Mouse (Mus musculus) hindbrain, postnatal 0 days (tissue): ENCODE data around the gene Robo1. TPM values are rescaled to one million over a fixed set of nuclear protein-coding genes. Genes with fewer than 3 reads are reported as not detected.

Experiments used
- ATAC-seq: fragments of 200-750 bp; cut with Nextera tagmentation; 2 replicates; pipeline ENCODE4 v1.8.0; 2017; ENCODE audit warnings: mild to moderate bottlenecking, moderate TSS enrichment, moderate library complexity
- DNase-seq: peaks from one replicate; pipeline ENCODE4 v3.0.0-alpha.2; 2015; ENCODE audit warnings: low spot score
- H3K27ac ChIP-seq: fragments of 300-500 bp; sonication (generic); 2 replicates; pipeline ENCODE4 v1.5.1; 2014; ENCODE audit warnings: mild to moderate bottlenecking
- H3K27me3 ChIP-seq: fragments of 300-500 bp; sonication (generic); 2 replicates; pipeline ENCODE4 v1.6.1; 2014; ENCODE audit warnings: low read length, mixed read lengths; ENCODE audit not compliant: insufficient read depth
- H3K36me3 ChIP-seq: fragments of 300-500 bp; sonication (generic); 2 replicates; pipeline ENCODE4 v1.6.1; 2014; ENCODE audit warnings: low read length, mixed read lengths; ENCODE audit not compliant: insufficient read depth
- H3K4me1 ChIP-seq: fragments of 300-500 bp; sonication (generic); 2 replicates; pipeline ENCODE4 v1.6.1; 2014; ENCODE audit warnings: antibody characterized with exemption, low read length, mixed read lengths; ENCODE audit not compliant: insufficient read depth
- H3K4me2 ChIP-seq: fragments of 300-500 bp; sonication (generic); 2 replicates; pipeline ENCODE4 v1.6.1; 2014; ENCODE audit warnings: low read depth, mild to moderate bottlenecking, low read length, moderate library complexity, mixed read lengths
- H3K4me3 ChIP-seq: fragments of 300-500 bp; sonication (generic); 2 replicates; pipeline ENCODE4 v1.5.1; 2014; ENCODE audit warnings: low read length
- H3K9ac ChIP-seq: fragments of 300-500 bp; sonication (generic); replicated peaks from 2 replicates; pipeline ENCODE4 v1.6.1; 2014; ENCODE audit warnings: mild to moderate bottlenecking, low read length, moderate library complexity, mixed read lengths
- H3K9me3 ChIP-seq: fragments of 300-500 bp; sonication (generic); 2 replicates; pipeline ENCODE4 v1.6.1; 2016; ENCODE audit warnings: low read length, mixed read lengths
- CTCF ChIP-seq: IDR thresholded peaks from 2 replicates; pipeline ENCODE4 v1.5.1; 2016; ENCODE audit warnings: antibody characterized with exemption, control low read depth, low read depth
- WGBS: fragments of 180-500 bp; shearing (Covaris S2); extraction: QIAGEN DNeasy Blood & Tissue Kit; methylation state at CpG from one replicate; pipeline ENCODE4 v1.1.7; 2014; 5-methylcytosine and 5-hydroxymethylcytosine counted together
- polyA plus RNA-seq: library from polyadenylated mRNA; unstranded; fragments of >200 nt; fragmentation: Nextera tagmentation; extraction: Ambion mirVana; gene quantifications from 2 replicates; pipeline ENCODE4 v1.2.1, GENCODE M21; 2015
- total RNA-seq: library from RNA; depleted of rRNA; stranded (reverse); fragments of >200 nt; gene quantifications from 2 replicates; pipeline ENCODE4 v1.2.3, GENCODE M21; 2014

The Robo1 gene
- total and polyA plus RNA-seq, 2 experiments from 2014 or later = 20.4 to 57.9 TPM

GRCm38 (mm10) chr16:73005831-73006230 is 697.7 kb downstream of the Robo1 start:
- ATAC-seq (no peak), DNase-seq (no peak)
- H3K4me1 ChIP-seq = no peaks in the 10 kb centered on the region
- no peak overlapping the region for H3K4me2 ChIP-seq
- TF ChIP-seq CTCF = no peak
- no peaks in the 10 kb centered on the region for H3K27me3 ChIP-seq
- H3K36me3 ChIP-seq = no peaks in the 10 kb centered on the region
- H3K9ac ChIP-seq = no peak overlapping the region
- H3K4me3 ChIP-seq = no peak overlapping the region
- whole genome bisulfite sequencing = 64% methylated on average over 4 of the region's 4 CpGs
- H3K27ac ChIP-seq = no peak overlapping the region
- no peaks in the 10 kb centered on the region for H3K9me3 ChIP-seq

GRCm38 (mm10) chr16:73007434-73007833 is 699.3 kb downstream of the Robo1 start:
- no peak for DNase-seq
- no peaks in the 10 kb centered on the region for H3K9me3 ChIP-seq
- ATAC-seq = no peak
- H3K27me3 ChIP-seq = no peaks in the 10 kb centered on the region
- H3K9ac ChIP-seq = no peak overlapping the region
- H3K4me2 ChIP-seq = no peak overlapping the region
- no peak overlapping the region for H3K4me3 ChIP-seq
- TF ChIP-seq CTCF = no peak
- no peaks in the 10 kb centered on the region for H3K36me3 ChIP-seq
- 44% methylated on average over 8 of the region's 8 CpGs for WGBS
- H3K4me1 ChIP-seq = no peaks in the 10 kb centered on the region
- no peak overlapping the region for H3K27ac ChIP-seq

- Histone ChIP-seq H3K4me2 (no peak overlapping the region), H3K9ac (no peak overlapping the region), H3K9me3 (no peaks in the 10 kb centered on the region), H3K36me3 (no peaks in the 10 kb centered on the region), H3K27me3 (no peaks in the 10 kb centered on the region), H3K4me3 (no peak overlapping the region), H3K4me1 (no peaks in the 10 kb centered on the region), H3K27ac (no peak overlapping the region)
- 64% methylated on average over 7 of the region's 7 CpGs for WGBS
- DNase-seq = no peak
- no peak for ATAC-seq
- no peak for TF ChIP-seq CTCF
Measured at GRCm38 (mm10) chr16:73011313-73011712, 703.2 kb downstream of the Robo1 start.

GRCm38 (mm10) chr16:73012926-73013325 is 704.8 kb downstream of the Robo1 start:
- no peaks in the 10 kb centered on the region for H3K9me3 ChIP-seq
- no peak overlapping the region for H3K9ac ChIP-seq
- no peaks in the 10 kb centered on the region for H3K36me3 ChIP-seq
- WGBS = 92% methylated on average over 11 of the region's 11 CpGs
- DNase-seq (no peak), ATAC-seq (no peak)
- H3K4me3 ChIP-seq = no peak overlapping the region
- TF ChIP-seq CTCF = no peak
- H3K4me1 ChIP-seq = no peaks in the 10 kb centered on the region
- H3K27me3 ChIP-seq = no peaks in the 10 kb centered on the region
- no peak overlapping the region for H3K4me2 ChIP-seq
- no peak overlapping the region for H3K27ac ChIP-seq

GRCm38 (mm10) chr16:73014544-73014943 is 706.4 kb downstream of the Robo1 start:
- H3K4me2 ChIP-seq = no peak overlapping the region
- H3K27me3 ChIP-seq = no peaks in the 10 kb centered on the region
- no peak for TF ChIP-seq CTCF
- H3K4me3 ChIP-seq = no peak overlapping the region
- no peak for ATAC-seq
- H3K4me1 ChIP-seq = no peaks in the 10 kb centered on the region
- no peaks in the 10 kb centered on the region for H3K36me3 ChIP-seq
- H3K9me3 ChIP-seq = no peaks in the 10 kb centered on the region
- DNase-seq = no peak
- H3K9ac ChIP-seq = no peak overlapping the region
- WGBS = 70% methylated on average over 8 of the region's 8 CpGs
- H3K27ac ChIP-seq = no peak overlapping the region

- no peaks in the 10 kb centered on the region for H3K36me3 ChIP-seq
- ATAC-seq (no peak), DNase-seq (no peak)
- no peaks in the 10 kb centered on the region for H3K4me1 ChIP-seq
- H3K4me3 ChIP-seq = no peak overlapping the region
- no peak for TF ChIP-seq CTCF
- no peak overlapping the region for H3K27ac ChIP-seq
- H3K9me3 ChIP-seq = no peaks in the 10 kb centered on the region
- H3K4me2 ChIP-seq = no peak overlapping the region
- 77% methylated on average over 4 of the region's 4 CpGs for WGBS
- no peak overlapping the region for H3K9ac ChIP-seq
- no peaks in the 10 kb centered on the region for H3K27me3 ChIP-seq
Measured at GRCm38 (mm10) chr16:73015976-73016375, 707.9 kb downstream of the Robo1 start.

GRCm38 (mm10) chr16:73016801-73017200 is 708.7 kb downstream of the Robo1 start:
- Histone ChIP-seq H3K4me3 (no peak overlapping the region), H3K36me3 (no peaks in the 10 kb centered on the region), H3K27ac (no peak overlapping the region), H3K4me2 (no peak overlapping the region), H3K9me3 (no peaks in the 10 kb centered on the region), H3K4me1 (no peaks in the 10 kb centered on the region), H3K9ac (no peak overlapping the region), H3K27me3 (no peaks in the 10 kb centered on the region)
- no peak for TF ChIP-seq CTCF
- DNase-seq (no peak), ATAC-seq (no peak)
- 73% methylated on average over 7 of the region's 7 CpGs for WGBS
